Mouse (Mus musculus) brain, embryonic 14.5 days (tissue): ENCODE data around the gene Elp5.

ENCODE experiments used
- CTCF ChIP-seq: fragments of 200-500 bp; IDR thresholded peaks from 2 replicates; pipeline ENCODE4 v1.5.1; 2012; ENCODE audit warnings: inconsistent platforms, mild to moderate bottlenecking, moderate library complexity, borderline replicate concordance; ENCODE audit not compliant: insufficient read depth, insufficient read length; ENCODE audit errors: extremely low read depth
- POLR2A ChIP-seq: fragments of 200-500 bp; IDR thresholded peaks from 2 replicates; pipeline ENCODE4 v1.6.1; 2012; ENCODE audit warnings: mild to moderate bottlenecking, inconsistent platforms, borderline replicate concordance; ENCODE audit not compliant: poor library complexity, insufficient read depth, insufficient read length, severe bottlenecking; ENCODE audit errors: extremely low read depth

GRCm38 (mm10) chr11:70002471-70002870 is 20.2 kb upstream of the Elp5 start:
- TF ChIP-seq CTCF (no peak), POLR2A (no peak)
